Mouse (Mus musculus) midbrain, embryonic 15.5 days (tissue): ENCODE results near the gene Mcoln1. TPM values are rescaled to one million over a fixed set of nuclear protein-coding genes. Genes with fewer than 3 reads are reported as not detected.
A peak's percentile ranks its signal among the peaks of the same experiment; 100 is the strongest.

Experiments
- ATAC-seq: fragments of 200-750 bp; cut with Nextera tagmentation; replicated peaks from 2 replicates; pipeline ENCODE4 v1.8.0; 2017; ENCODE audit warnings: moderate TSS enrichment
- H3K27ac ChIP-seq: fragments of 300-500 bp; sonication (generic); 2 replicates; pipeline ENCODE4 v1.5.1; 2015; ENCODE audit warnings: mild to moderate bottlenecking, inconsistent platforms
- H3K27me3 ChIP-seq: fragments of 300-500 bp; sonication (generic); replicated peaks from 2 replicates; pipeline ENCODE4 v1.6.1; 2015; ENCODE audit warnings: inconsistent platforms
- H3K36me3 ChIP-seq: fragments of 300-500 bp; sonication (generic); replicated peaks from 2 replicates; pipeline ENCODE4 v1.6.1; 2015; ENCODE audit warnings: inconsistent platforms
- H3K4me1 ChIP-seq: fragments of 300-500 bp; sonication (generic); 2 replicates; pipeline ENCODE4 v1.6.1; 2015; ENCODE audit warnings: inconsistent platforms
- H3K4me2 ChIP-seq: fragments of 300-500 bp; sonication (generic); 2 replicates; pipeline ENCODE4 v1.6.1; 2015; ENCODE audit warnings: inconsistent platforms, mild to moderate bottlenecking, moderate library complexity
- H3K4me3 ChIP-seq: fragments of 300-500 bp; sonication (generic); 2 replicates; pipeline ENCODE4 v1.5.1; 2015; ENCODE audit warnings: mild to moderate bottlenecking, inconsistent platforms
- H3K9ac ChIP-seq: fragments of 300-500 bp; sonication (generic); 2 replicates; pipeline ENCODE4 v1.6.1; 2015; ENCODE audit warnings: mild to moderate bottlenecking, inconsistent platforms
- H3K9me3 ChIP-seq: fragments of 300-500 bp; sonication (generic); 2 replicates; pipeline ENCODE4 v1.6.1; 2016; ENCODE audit warnings: inconsistent platforms
- WGBS: fragments of 180-500 bp; shearing (Covaris S2); methylation state at CpG from one replicate; pipeline ENCODE4 v1.1.7; 2015; ENCODE audit warnings: mixed read lengths; 5-methylcytosine and 5-hydroxymethylcytosine counted together
- polyA plus RNA-seq: library from polyadenylated mRNA; unstranded; fragments of >200 nt; fragmentation: Nextera tagmentation; extraction: Ambion mirVana; gene quantifications from 2 replicates; pipeline ENCODE4 v1.2.1, GENCODE M21; 2015

Gene Mcoln1
- polyA plus RNA-seq: 126 and 130 TPM in 2 replicates

- WGBS: under 1% methylated on average over 70 of the region's 70 CpGs
- no peaks in the 10 kb centered on the region for H3K9me3 ChIP-seq
Measured at GRCm38 (mm10) chr8:3500235-3501090, at the start of gene Mcoln1. Mcoln1 (plus strand) TSS chr8:3500457.

GRCm38 (mm10) chr8:3450670-3451069 is 49.6 kb upstream of the Mcoln1 start:
- WGBS: 31% methylated on average over 5 of the region's 5 CpGs
- Histone ChIP-seq H3K9me3 (no peaks in the 10 kb centered on the region), H3K9ac (no peak overlapping the region), H3K4me3 (no peak overlapping the region), H3K4me2 (no peak overlapping the region), H3K27ac (no peak overlapping the region), H3K36me3 (peaks cover 40% of the 10 kb centered on the region), H3K27me3 (no peaks in the 10 kb centered on the region), H3K4me1 (no peaks in the 10 kb centered on the region)
- ATAC-seq: peak; percentile 43

More at GRCm38 (mm10) chr8:3500235-3501090, at the start of gene Mcoln1:
- peak within 1 kb of the TSS; percentile 59 for H3K4me3 ChIP-seq
- peak; percentile 88 for ATAC-seq
- H3K4me1 ChIP-seq: peaks cover 41% of the 10 kb centered on the region
- no peaks in the 10 kb centered on the region for H3K27me3 ChIP-seq
- H3K27ac ChIP-seq: peak within 1 kb of the TSS; percentile 88
- H3K36me3 ChIP-seq: peaks cover 17% of the 10 kb centered on the region
- H3K4me2 ChIP-seq: peak within 1 kb of the TSS; percentile 64
- peak within 1 kb of the TSS; percentile 73 for H3K9ac ChIP-seq

GRCm38 (mm10) chr8:3451992-3452391 is 48.3 kb upstream of the Mcoln1 start:
- Histone ChIP-seq H3K4me3 (no peak overlapping the region), H3K4me1 (no peaks in the 10 kb centered on the region), H3K27me3 (no peaks in the 10 kb centered on the region), H3K27ac (no peak overlapping the region), H3K4me2 (no peak overlapping the region), H3K9ac (no peak overlapping the region), H3K36me3 (peaks cover 45% of the 10 kb centered on the region), H3K9me3 (no peaks in the 10 kb centered on the region)
- 96% methylated on average over 25 of the region's 25 CpGs for WGBS
- no peak for ATAC-seq

- Histone ChIP-seq H3K4me1 (peaks cover 9% of the 10 kb centered on the region), H3K36me3 (0 out of 2 replicates have a peak, but pooled peaks cover 2% of the 10 kb centered on the region), H3K27ac (no peak overlapping the region), H3K9me3 (no peaks in the 10 kb centered on the region), H3K27me3 (no peaks in the 10 kb centered on the region), H3K4me3 (no peak overlapping the region), H3K9ac (no peak overlapping the region), H3K4me2 (no peak overlapping the region)
- ATAC-seq: no peak
- 91% methylated on average over 2 of the region's 2 CpGs for WGBS
Measured at GRCm38 (mm10) chr8:3463248-3463647, 37.0 kb upstream of the Mcoln1 start.

GRCm38 (mm10) chr8:3464309-3464708 is 35.9 kb upstream of the Mcoln1 start:
- no peak for ATAC-seq
- H3K4me3 ChIP-seq: no peak overlapping the region
- peaks cover 9% of the 10 kb centered on the region for H3K4me1 ChIP-seq
- H3K36me3 ChIP-seq: no peaks in the 10 kb centered on the region
- no peak overlapping the region for H3K27ac ChIP-seq
- no peak overlapping the region for H3K9ac ChIP-seq
- no peaks in the 10 kb centered on the region for H3K27me3 ChIP-seq
- H3K4me2 ChIP-seq: no peak overlapping the region
- WGBS: 53% methylated on average over 5 of the region's 5 CpGs
- H3K9me3 ChIP-seq: no peaks in the 10 kb centered on the region

GRCm38 (mm10) chr8:3467006-3467885 is 33.0 kb upstream of the Mcoln1 start, which contains the start of gene Pex11g:
Pex11g (minus strand) TSS chr8:3467680.
- Histone ChIP-seq H3K9me3 (no peaks in the 10 kb centered on the region), H3K4me1 (peaks cover 9% of the 10 kb centered on the region), H3K27me3 (no peaks in the 10 kb centered on the region), H3K27ac (peak within 1 kb of the TSS; percentile 87), H3K9ac (peak within 1 kb of the TSS; percentile 56), H3K4me3 (peak within 1 kb of the TSS; percentile 46), H3K4me2 (peak within 1 kb of the TSS; percentile 58), H3K36me3 (no peaks in the 10 kb centered on the region)
- WGBS: 9% methylated on average over 32 of the region's 32 CpGs
- peak; percentile 96 for ATAC-seq

GRCm38 (mm10) chr8:3467886-3468545 is 32.2 kb upstream of the Mcoln1 start:
- ATAC-seq: peak; percentile 23
- H3K36me3 ChIP-seq: no peaks in the 10 kb centered on the region
- H3K4me2 ChIP-seq: peak overlapping the region; percentile 58
- H3K27ac ChIP-seq: peak overlapping the region; percentile 87
- H3K9ac ChIP-seq: peak overlapping the region; percentile 56
- WGBS: 47% methylated on average over 9 of the region's 9 CpGs
- peaks cover 9% of the 10 kb centered on the region for H3K4me1 ChIP-seq
- no peaks in the 10 kb centered on the region for H3K27me3 ChIP-seq
- no peaks in the 10 kb centered on the region for H3K9me3 ChIP-seq
- H3K4me3 ChIP-seq: peak overlapping the region; percentile 46

- no peak for ATAC-seq
- 88% methylated on average over 1 of the region's 1 CpGs for WGBS
Measured at GRCm38 (mm10) chr8:3468838-3469237, 31.4 kb upstream of the Mcoln1 start.

GRCm38 (mm10) chr8:3470562-3470961 is 29.7 kb upstream of the Mcoln1 start, which contains the start of gene Tex45:
Tex45 (plus strand) TSS chr8:3470862.
- ATAC-seq: no peak
- no peak within 1 kb of the TSS for H3K4me3 ChIP-seq
- H3K4me1 ChIP-seq: peaks cover 9% of the 10 kb centered on the region
- no peaks in the 10 kb centered on the region for H3K27me3 ChIP-seq
- no peak within 1 kb of the TSS for H3K4me2 ChIP-seq
- no peak within 1 kb of the TSS for H3K9ac ChIP-seq
- H3K36me3 ChIP-seq: no peaks in the 10 kb centered on the region
- no peaks in the 10 kb centered on the region for H3K9me3 ChIP-seq
- H3K27ac ChIP-seq: no peak within 1 kb of the TSS

More at GRCm38 (mm10) chr8:3468838-3469237, 31.4 kb upstream of the Mcoln1 start:
- Histone ChIP-seq H3K9me3 (no peaks in the 10 kb centered on the region), H3K27ac (peak overlapping the region; percentile 87; the same call in 1 of the 2 replicates), H3K4me2 (no peak overlapping the region), H3K9ac (no peak overlapping the region), H3K27me3 (no peaks in the 10 kb centered on the region), H3K36me3 (no peaks in the 10 kb centered on the region), H3K4me3 (no peak overlapping the region), H3K4me1 (peaks cover 9% of the 10 kb centered on the region)

- 28% methylated on average over 37 of the region's 37 CpGs for WGBS
- H3K36me3 ChIP-seq: no peaks in the 10 kb centered on the region
- H3K27ac ChIP-seq: no peak overlapping the region
- H3K4me3 ChIP-seq: peak overlapping the region; percentile 34
- H3K9me3 ChIP-seq: no peaks in the 10 kb centered on the region
- peak; percentile 65 for ATAC-seq
- no peaks in the 10 kb centered on the region for H3K27me3 ChIP-seq
- peak overlapping the region; percentile 37; the same call in 1 of the 2 replicates for H3K9ac ChIP-seq
- peak overlapping the region; percentile 51 for H3K4me2 ChIP-seq
- H3K4me1 ChIP-seq: peaks cover 5% of the 10 kb centered on the region; the same call in 1 of the 2 replicates
Measured at GRCm38 (mm10) chr8:3475715-3476429, 24.4 kb upstream of the Mcoln1 start.

- Histone ChIP-seq H3K36me3 (no peaks in the 10 kb centered on the region), H3K4me1 (peaks cover 5% of the 10 kb centered on the region; the same call in 1 of the 2 replicates), H3K4me2 (no peak overlapping the region), H3K27ac (no peak overlapping the region), H3K27me3 (no peaks in the 10 kb centered on the region), H3K4me3 (no peak overlapping the region), H3K9me3 (no peaks in the 10 kb centered on the region), H3K9ac (no peak overlapping the region)
- 78% methylated on average over 4 of the region's 4 CpGs for WGBS
- no peak for ATAC-seq
Measured at GRCm38 (mm10) chr8:3480221-3480785, 20.0 kb upstream of the Mcoln1 start.
